Comparison of ENCODE assay signal across 9 mouse cellular contexts in the genomic region with DNA sequence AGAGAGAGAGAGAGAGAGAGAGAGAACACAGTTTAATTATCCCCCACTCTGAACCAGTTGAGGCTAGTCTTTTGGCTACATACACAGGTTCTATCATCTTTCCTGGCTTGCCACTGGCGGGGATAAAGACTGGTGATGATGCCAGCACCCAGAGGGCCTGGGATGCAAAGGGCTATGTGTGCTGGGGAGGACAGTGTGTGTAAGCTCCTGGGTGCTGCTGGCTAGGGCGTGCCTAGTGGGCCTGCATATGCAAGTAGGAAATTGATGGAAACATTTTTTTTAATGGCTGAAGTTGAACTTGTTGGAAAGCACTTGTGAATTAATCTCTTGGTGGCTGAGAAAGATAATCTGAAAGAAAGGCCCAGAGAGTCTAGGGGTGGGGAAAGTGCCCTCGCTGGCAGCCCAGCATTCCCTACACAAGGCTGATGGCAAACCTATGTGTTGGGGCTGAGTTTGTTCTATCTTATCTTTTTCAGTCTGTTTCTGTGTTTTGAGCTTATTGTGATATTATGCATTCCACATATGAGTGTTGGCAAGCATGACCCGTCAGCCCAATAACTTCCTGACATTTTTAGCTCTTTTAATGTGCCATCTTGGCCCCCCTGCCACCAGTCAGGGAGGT. TPM values are rescaled to one million over a fixed set of nuclear protein-coding genes. Genes with fewer than 3 reads are reported as not detected.
A peak's percentile ranks its signal among the peaks of the same experiment; 100 is the strongest.
DNase-seq lines count a peak whose midpoint lies in the region; ATAC-seq and TF ChIP-seq lines count a peak whose summit lies in the region.
"Had no signal": no experiment of that assay in that cellular context is flagged by ENCODE, and none has a peak within 500 bp of the region (broad histone marks: within the 10 kb centered on the region; RNA-seq: fewer than 3 reads in every experiment).

No protein-coding gene starts in this region.

- peak overlapping the region; percentile 16; the same call in 1 of the 2 replicates for H3K4me2 ChIP-seq in neural tube, embryonic 11.5 days (ENCODE audit: low read depth)
- H3K4me2 ChIP-seq in intestine, postnatal 0 days (replicated peaks; ENCODE audit: low read depth): no peak overlapping the region
- H3K4me2 ChIP-seq in stomach, embryonic 15.5 days: peak overlapping the region; percentile 29

- no peaks in the 10 kb centered on the region for H3K27me3 ChIP-seq in neural tube, embryonic 11.5 days (ENCODE audit: control insufficient read depth, insufficient read depth, low read length)
- H3K27me3 ChIP-seq in intestine, postnatal 0 days (replicated peaks; ENCODE audit: control insufficient read depth, insufficient read depth, low read length): no peaks in the 10 kb centered on the region
- H3K27me3 ChIP-seq in stomach, embryonic 15.5 days (replicated peaks): no peaks in the 10 kb centered on the region

- H3K4me3 ChIP-seq in neural tube, embryonic 11.5 days (ENCODE audit: low read depth, low read length): no peak overlapping the region
- H3K4me3 ChIP-seq in intestine, postnatal 0 days (ENCODE audit: low read depth, low read length): no peak overlapping the region
- H3K4me3 ChIP-seq in stomach, embryonic 15.5 days (replicated peaks): no peak overlapping the region

- no peaks in the 10 kb centered on the region for H3K36me3 ChIP-seq in neural tube, embryonic 11.5 days (ENCODE audit: control insufficient read depth, insufficient read depth, low read length)
- no peaks in the 10 kb centered on the region for H3K36me3 ChIP-seq in intestine, postnatal 0 days (ENCODE audit: control insufficient read depth, insufficient read depth)
- H3K36me3 ChIP-seq in stomach, embryonic 15.5 days: no peaks in the 10 kb centered on the region

- H3K9me3 ChIP-seq in neural tube, embryonic 11.5 days (ENCODE audit: control insufficient read depth, low read length): no peaks in the 10 kb centered on the region
- H3K9me3 ChIP-seq in intestine, postnatal 0 days (ENCODE audit: control insufficient read depth): no peaks in the 10 kb centered on the region
- H3K9me3 ChIP-seq in stomach, embryonic 15.5 days: no peaks in the 10 kb centered on the region

- no peak overlapping the region for H3K9ac ChIP-seq in neural tube, embryonic 11.5 days (ENCODE audit: low read length)
- no peak overlapping the region for H3K9ac ChIP-seq in intestine, postnatal 0 days (ENCODE audit: low read depth, low read length)
- no peak overlapping the region for H3K9ac ChIP-seq in stomach, embryonic 15.5 days

- peak; percentile 39 for ATAC-seq in neural tube, embryonic 11.5 days (ENCODE audit: insufficient read depth, low FRiP score, low TSS enrichment)
- 0 out of 2 replicates have a peak, but pooled peaks have one; percentile 44 for ATAC-seq in intestine, postnatal 0 days
- peak; percentile 57; the same call in 1 of the 2 replicates for ATAC-seq in stomach, embryonic 15.5 days (ENCODE audit: insufficient read depth, low FRiP score, low read depth)

- TF ChIP-seq CTCF in intestine, postnatal 0 days (IDR thresholded peaks at IDR 0.05; ENCODE audit: low read depth): no peak

- peaks cover 65% of the 10 kb centered on the region for H3K4me1 ChIP-seq in neural tube, embryonic 11.5 days (ENCODE audit: control insufficient read depth, insufficient read depth, low read length)
- H3K4me1 ChIP-seq in intestine, postnatal 0 days (replicated peaks; ENCODE audit: control insufficient read depth, insufficient read depth, low read length): 0 out of 2 replicates have a peak, but pooled peaks cover 5% of the 10 kb centered on the region
- H3K4me1 ChIP-seq in stomach, embryonic 15.5 days: peaks cover 38% of the 10 kb centered on the region

- H3K27ac ChIP-seq in neural tube, embryonic 11.5 days (ENCODE audit: low read depth, low read length): no peak overlapping the region
- no peak overlapping the region for H3K27ac ChIP-seq in intestine, postnatal 0 days (ENCODE audit: low read depth, low read length)
- peak overlapping the region; percentile 68 for H3K27ac ChIP-seq in stomach, embryonic 15.5 days

- peak; percentile 22 to 40 for DNase-seq in cerebellum, postnatal 10 days
- DNase-seq in cerebellum, adult 11-12 months: no peak
- DNase-seq in neural tube, embryonic 11.5 days (ENCODE audit: low spot score): no peak
- no peak for DNase-seq in neural tube, embryonic 10.5 days (ENCODE audit: extremely low spot score, low spot score)
- DNase-seq in lung, postnatal 36 days: no peak
- DNase-seq in lung, postnatal 14 days: no peak
- DNase-seq: cerebellum, postnatal 36 days had no signal

- WGBS in neural tube, embryonic 11.5 days: 73% methylated on average over 4 of the region's 4 CpGs
- WGBS in intestine, postnatal 0 days: 63% methylated on average over 4 of the region's 4 CpGs
- WGBS in stomach, embryonic 15.5 days: 57% methylated on average over 4 of the region's 4 CpGs

RNA-seq across cellular contexts. Expression of gene Bcl11a, which starts 22.7 kb away (rescaled TPM):
- polyA plus RNA-seq in neural tube, embryonic 11.5 days (2014; fragmentation: Nextera tagmentation; extraction: Ambion mirVana): 72.2 and 72.7 TPM in 2 replicates
- polyA plus RNA-seq in intestine, postnatal 0 days (2015; fragmentation: Nextera tagmentation; extraction: Ambion mirVana): 5.9 and 6.5 TPM in 2 replicates
- polyA plus RNA-seq in stomach, embryonic 15.5 days (2015; fragmentation: Nextera tagmentation; extraction: Ambion mirVana): 24.5 and 25.1 TPM in 2 replicates

RNA-seq across cellular contexts. Expression of gene A830031A19Rik, which starts 25.7 kb away (rescaled TPM):
- not detected in 2 replicates for polyA plus RNA-seq in neural tube, embryonic 11.5 days (2014; fragmentation: Nextera tagmentation; extraction: Ambion mirVana)
- polyA plus RNA-seq in intestine, postnatal 0 days (2015; fragmentation: Nextera tagmentation; extraction: Ambion mirVana): not detected in 2 replicates
- not detected in 2 replicates for polyA plus RNA-seq in stomach, embryonic 15.5 days (2015; fragmentation: Nextera tagmentation; extraction: Ambion mirVana)

Comparison
In these comparisons a context has a peak if more than half of its experiments do, and no peak if none do; other contexts are left out.
1. DNase-seq: peak in cerebellum, postnatal 10 days (2 of 2); none in cerebellum, adult 11-12 months (single experiment), neural tube, embryonic 11.5 days (single experiment), neural tube, embryonic 10.5 days (single experiment), lung, postnatal 36 days (single experiment) and lung, postnatal 14 days (single experiment).
2. Peak in every context shown above with its lines, with median percentiles within 50 percentile points of each other: ATAC-seq.